Mouse (Mus musculus) olfactory bulb, adult 2 months (tissue): ENCODE results near the gene Mgat4e. TPM values are rescaled to one million over a fixed set of nuclear protein-coding genes. Genes with fewer than 3 reads are reported as not detected.

Source experiments
- H3K27ac ChIP-seq: fragments of 200-500 bp; 2 replicates; pipeline ENCODE4 v1.5.1; 2012; ENCODE audit warnings: low read depth, low read length; ENCODE audit not compliant: insufficient read depth
- H3K4me1 ChIP-seq: fragments of 200-500 bp; 2 replicates; pipeline ENCODE4 v1.6.1; 2012; ENCODE audit warnings: low read length; ENCODE audit not compliant: control insufficient read depth, insufficient read depth
- H3K4me3 ChIP-seq: fragments of 200-500 bp; 2 replicates; pipeline ENCODE4 v1.5.1; 2012; ENCODE audit warnings: mild to moderate bottlenecking, low read depth, low read length, moderate library complexity; ENCODE audit not compliant: insufficient read depth
- CTCF ChIP-seq: fragments of 200-500 bp; IDR thresholded peaks from 2 replicates; pipeline ENCODE4 v1.5.1; 2012; ENCODE audit warnings: low read depth, mild to moderate bottlenecking, low read length, moderate library complexity; ENCODE audit not compliant: insufficient read depth
- POLR2A ChIP-seq: fragments of 200-500 bp; IDR thresholded peaks from 2 replicates; pipeline ENCODE4 v1.6.1; 2012; ENCODE audit warnings: mild to moderate bottlenecking, low read depth, low read length, moderate library complexity; ENCODE audit not compliant: insufficient read depth
- WGBS: fragments of 180-500 bp; shearing (Covaris S2); methylation state at CpG from one replicate; pipeline ENCODE4 v1.1.7; 2018; 5-methylcytosine and 5-hydroxymethylcytosine counted together
- polyA plus RNA-seq: library from polyadenylated mRNA; stranded (reverse); fragments of >200 nt; gene quantifications from 2 replicates; pipeline ENCODE4 v1.2.4, GENCODE M21; 2012; ENCODE audit warnings: low replicate concordance; ENCODE audit not compliant: missing spikeins, insufficient read depth, insufficient read length

Gene Mgat4e
- polyA plus RNA-seq, 1 experiment = not detected

GRCm38 (mm10) chr1:134492276-134492675 is 57.2 kb downstream of the Mgat4e start:
- WGBS = 64% methylated on average over 7 of the region's 7 CpGs

More at GRCm38 (mm10) chr1:134492276-134492675, 57.2 kb downstream of the Mgat4e start:
- Histone ChIP-seq H3K27ac (no peak overlapping the region), H3K4me1 (peaks cover 2% of the 10 kb centered on the region; the same call in 1 of the 2 replicates), H3K4me3 (no peak overlapping the region)
- TF ChIP-seq POLR2A (no peak), CTCF (no peak)

Other genes starting within 250 kb of the Mgat4e start
- not detected in 2 replicates for gene Ppfia4, start 216.8 kb downstream of the Mgat4e start, polyA plus RNA-seq
- not detected in 2 replicates for gene Tmem183a, start 187.7 kb downstream of the Mgat4e start, polyA plus RNA-seq
- gene 4933406M09Rik, start 163.7 kb downstream of the Mgat4e start, polyA plus RNA-seq = not detected in 2 replicates
- not detected in 2 replicates for gene Cyb5r1, start 144.1 kb downstream of the Mgat4e start, polyA plus RNA-seq
- not detected in 2 replicates for gene Adipor1, start 134.3 kb downstream of the Mgat4e start, polyA plus RNA-seq
- not detected in 2 replicates for gene Klhl12, start 94.2 kb downstream of the Mgat4e start, polyA plus RNA-seq
- not detected in 2 replicates for gene Rabif, start 55.0 kb downstream of the Mgat4e start, polyA plus RNA-seq
- 557 TPM in 1 of 2 replicates, not detected in the other for gene Kdm5b, start 10.5 kb upstream of the Mgat4e start, polyA plus RNA-seq
- not detected in 2 replicates for gene Syt2, start 97.0 kb upstream of the Mgat4e start, polyA plus RNA-seq